Mouse (Mus musculus) myocyte (in vitro differentiated cells): ENCODE data around the gene Lamtor1. TPM values are rescaled to one million over a fixed set of nuclear protein-coding genes. Genes with fewer than 3 reads are reported as not detected.

Source experiments
- H3K27me3 ChIP-seq: one replicate; pipeline ENCODE4 v1.6.1; 2011; ENCODE audit not compliant: control insufficient read depth, insufficient read depth, insufficient read length
- H3K36me3 ChIP-seq: one replicate; pipeline ENCODE4 v1.6.1; 2011; ENCODE audit not compliant: control insufficient read depth, insufficient read depth
- H3K4me2 ChIP-seq: one replicate; pipeline ENCODE4 v1.6.1; 2011; ENCODE audit warnings: low read depth, control low read depth
- H3K4me3 ChIP-seq: one replicate; pipeline ENCODE4 v1.5.1; 2011; ENCODE audit warnings: mild to moderate bottlenecking, control low read depth, moderate library complexity
- H3K79me2 ChIP-seq: one replicate; pipeline ENCODE4 v1.6.1; 2011; ENCODE audit not compliant: control insufficient read depth, insufficient read depth
- H3ac ChIP-seq: one replicate; pipeline ENCODE4 v1.6.1; 2011; ENCODE audit not compliant: control insufficient read depth, insufficient read length
- CEBPB ChIP-seq: IDR thresholded peaks from 2 replicates; pipeline ENCODE4 v1.6.1; 2011; ENCODE audit warnings: mild to moderate bottlenecking, moderate library complexity; ENCODE audit not compliant: poor library complexity, insufficient read depth, severe bottlenecking
- E2F4 ChIP-seq: IDR thresholded peaks from one replicate; pipeline ENCODE4 v1.6.1; 2011; ENCODE audit warnings: mild to moderate bottlenecking, control low read depth, moderate library complexity; ENCODE audit not compliant: insufficient read depth
- MAX ChIP-seq: IDR thresholded peaks from one replicate; pipeline ENCODE4 v1.6.1; 2011; ENCODE audit warnings: low read depth, mild to moderate bottlenecking, control low read depth
- MYOD1 ChIP-seq, 3 experiments: IDR thresholded peaks; one replicate each; pipeline ENCODE4 v1.6.1; 2011; ENCODE audit warnings: control low read depth in 2 of 3, low read depth in 2 of 3, mild to moderate bottlenecking in 2 of 3, moderate library complexity in 1 of 3; ENCODE audit not compliant: insufficient read length in 2 of 3, control insufficient read depth in 1 of 3
- MYOG ChIP-seq, 3 experiments: IDR thresholded peaks; one replicate each; pipeline ENCODE4 v1.6.1; 2011; ENCODE audit warnings: control low read depth in 2 of 3, low read depth in 2 of 3, mild to moderate bottlenecking in 2 of 3; ENCODE audit not compliant: insufficient read length in 2 of 3, control insufficient read depth in 1 of 3, insufficient read depth in 1 of 3
- POLR2A ChIP-seq: IDR thresholded peaks from one replicate; pipeline ENCODE4 v1.6.1; 2011; ENCODE audit warnings: low read depth, mild to moderate bottlenecking, control low read depth, moderate library complexity; ENCODE audit not compliant: insufficient read length
- POLR2AphosphoS2 ChIP-seq: IDR thresholded peaks from one replicate; pipeline ENCODE4 v1.6.1; 2011; ENCODE audit warnings: low read depth, control low read depth; ENCODE audit not compliant: insufficient read length
- REST ChIP-seq: IDR thresholded peaks from one replicate; pipeline ENCODE4 v1.6.1; 2011; ENCODE audit warnings: mild to moderate bottlenecking, control low read depth, moderate library complexity; ENCODE audit not compliant: insufficient read depth, insufficient read length
- SRF ChIP-seq: IDR thresholded peaks from one replicate; pipeline ENCODE4 v1.6.1; 2011; ENCODE audit warnings: low read depth; ENCODE audit not compliant: control insufficient read depth, insufficient read length
- TCF12 ChIP-seq: IDR thresholded peaks from one replicate; pipeline ENCODE4 v1.6.1; 2011; ENCODE audit warnings: mild to moderate bottlenecking, control low read depth; ENCODE audit not compliant: poor library complexity, insufficient read depth, severe bottlenecking
- TCF3 ChIP-seq: IDR thresholded peaks from one replicate; pipeline ENCODE4 v1.6.1; 2011; ENCODE audit warnings: low read depth, control low read depth; ENCODE audit not compliant: insufficient read length
- USF1 ChIP-seq: IDR thresholded peaks from one replicate; pipeline ENCODE4 v1.6.1; 2011; ENCODE audit warnings: low read depth, mild to moderate bottlenecking, control low read depth, moderate library complexity
- polyA plus RNA-seq: library from polyadenylated mRNA; unstranded; fragments of >200 nt; fragmentation: generic; extraction: Trizol; gene quantifications from one replicate; pipeline ENCODE4 v1.2.1, GENCODE M21; 2012; ENCODE audit warnings: missing spikeins

The Lamtor1 gene
- 202 TPM for polyA plus RNA-seq

DNA sequence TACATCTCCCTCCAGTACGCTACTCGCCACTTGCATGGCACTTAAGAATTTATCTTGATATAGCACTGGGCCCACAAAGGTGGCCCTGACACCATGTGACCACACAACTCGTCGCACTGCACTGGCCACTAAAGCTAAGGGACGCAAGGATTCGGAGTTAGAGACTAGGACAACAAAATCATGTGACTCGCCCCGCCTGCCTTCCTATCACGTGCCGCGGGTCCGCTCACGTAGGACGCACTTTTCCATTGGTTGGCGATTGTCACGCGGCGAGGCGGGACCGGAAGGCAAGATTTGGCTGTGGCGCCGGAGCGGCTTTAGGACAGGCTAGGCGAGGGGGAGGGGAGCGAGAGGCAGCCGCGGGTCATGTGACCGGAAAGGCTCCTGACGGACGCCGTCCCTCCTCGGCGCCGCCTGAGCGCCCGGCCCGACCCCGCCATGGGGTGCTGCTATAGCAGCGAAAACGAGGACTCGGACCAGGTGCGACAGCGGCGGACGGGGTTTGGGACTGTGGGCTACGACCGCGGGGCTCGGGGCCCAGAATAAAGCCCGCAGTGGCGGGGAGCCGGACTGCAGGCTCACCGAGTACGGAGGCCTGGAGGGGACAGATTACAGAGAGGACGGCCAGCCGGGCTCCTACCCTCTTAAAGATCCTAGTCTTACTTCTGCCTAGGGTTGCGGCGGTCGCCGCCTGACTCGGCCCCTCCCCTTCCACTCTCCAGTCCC, at the start of gene Lamtor1:
Gene Lamtor1 (plus strand): TSS at position 344 of the 726 bp plus-strand sequence.
- TF ChIP-seq E2F4, result no peak
- no peak for TF ChIP-seq REST
- no peak for TF ChIP-seq MAX
- TF ChIP-seq POLR2A, result peak; percentile 83
- no peak for TF ChIP-seq TCF3
- no peak for TF ChIP-seq TCF12
- TF ChIP-seq CEBPB, result no peak
- TF ChIP-seq USF1, result peak; percentile 100
- TF ChIP-seq POLR2AphosphoS2, result peak; percentile 91
- TF ChIP-seq SRF, result peak; percentile 95
- peak in 1 of 3 experiments; percentile 3 for TF ChIP-seq MYOG (IDR thresholded peaks at IDR 0.05; ENCODE audit: control insufficient read depth in 1 of 3, insufficient read depth in 1 of 3, insufficient read length in 2 of 3, low read depth in 2 of 3)
- H3K4me2 ChIP-seq, result peak within 1 kb of the TSS; percentile 97

GRCm38 (mm10) chr7:101857094-101857493, 48.6 kb upstream of the Lamtor1 start, which contains the start of gene Folr2:
Gene Folr2, minus strand, starts transcription at chr7:101857194.
- H3K36me3 ChIP-seq, result no peaks in the 10 kb centered on the region
- no peak within 1 kb of the TSS for H3K4me2 ChIP-seq
- H3K4me3 ChIP-seq, result no peak within 1 kb of the TSS
- H3K79me2 ChIP-seq, result no peaks in the 10 kb centered on the region
- H3ac ChIP-seq, result no peak within 1 kb of the TSS
- TF ChIP-seq MYOG (IDR thresholded peaks at IDR 0.05; ENCODE audit: control insufficient read depth in 1 of 3, insufficient read depth in 1 of 3, insufficient read length in 2 of 3, low read depth in 2 of 3) (no peak), POLR2A (no peak)
- no peaks in the 10 kb centered on the region for H3K27me3 ChIP-seq

More for the DNA sequence above, at the start of gene Lamtor1:
- Histone ChIP-seq H3K4me3 (peak within 1 kb of the TSS; percentile 93), H3K36me3 (no peaks in the 10 kb centered on the region), H3K27me3 (no peaks in the 10 kb centered on the region), H3K79me2 (peaks cover 27% of the 10 kb centered on the region), H3ac (peak within 1 kb of the TSS; percentile 38)

- Histone ChIP-seq H3K27me3 (no peaks in the 10 kb centered on the region), H3K36me3 (no peaks in the 10 kb centered on the region), H3ac (no peak overlapping the region), H3K79me2 (no peaks in the 10 kb centered on the region), H3K4me3 (no peak overlapping the region), H3K4me2 (peak overlapping the region; percentile 32)
- TF ChIP-seq CEBPB (no peak), SRF (no peak)
These were observed 47.3 kb upstream of the Lamtor1 start for GRCm38 (mm10) chr7:101858362-101858761.

DNA sequence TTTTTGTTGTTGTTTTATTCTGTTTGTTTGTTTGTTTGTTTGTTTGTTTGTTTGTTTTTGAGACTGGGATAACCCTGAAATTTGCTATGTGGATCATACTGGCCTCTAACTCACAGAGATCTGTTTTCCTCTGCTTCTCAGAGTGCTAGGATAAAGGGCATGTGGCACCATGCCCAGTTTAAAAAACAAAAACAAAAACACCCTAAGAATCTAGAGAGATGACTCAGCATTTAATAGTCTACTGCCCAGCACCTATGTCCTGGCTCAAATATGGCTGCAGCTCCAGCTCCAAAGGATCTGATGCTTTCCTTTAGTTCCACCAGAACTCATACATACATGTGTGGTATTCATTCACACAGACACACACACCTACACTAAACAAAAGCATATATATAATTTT, 44.7 kb upstream of the Lamtor1 start:
- H3K27me3 ChIP-seq, result no peaks in the 10 kb centered on the region
- H3K79me2 ChIP-seq, result no peaks in the 10 kb centered on the region
- H3K36me3 ChIP-seq, result no peaks in the 10 kb centered on the region
- H3ac ChIP-seq, result no peak overlapping the region
- no peak overlapping the region for H3K4me3 ChIP-seq
- TF ChIP-seq CEBPB, result no peak
- TF ChIP-seq POLR2AphosphoS2, result no peak
- no peak for TF ChIP-seq TCF3
- TF ChIP-seq USF1, result no peak
- no peak overlapping the region for H3K4me2 ChIP-seq

GRCm38 (mm10) chr7:101862291-101862690, 43.4 kb upstream of the Lamtor1 start:
- no peak overlapping the region for H3ac ChIP-seq
- H3K79me2 ChIP-seq, result no peaks in the 10 kb centered on the region
- TF ChIP-seq REST (no peak), MYOD1 (IDR thresholded peaks at IDR 0.05; ENCODE audit: control insufficient read depth in 1 of 3, insufficient read length in 2 of 3, low read depth in 2 of 3) (no peak), CEBPB (no peak), E2F4 (no peak), POLR2AphosphoS2 (no peak), POLR2A (no peak), TCF12 (no peak), SRF (no peak), MAX (no peak), TCF3 (no peak), USF1 (no peak), MYOG (IDR thresholded peaks at IDR 0.05; ENCODE audit: control insufficient read depth in 1 of 3, insufficient read depth in 1 of 3, insufficient read length in 2 of 3, low read depth in 2 of 3) (no peak)
- no peak overlapping the region for H3K4me3 ChIP-seq
- no peaks in the 10 kb centered on the region for H3K27me3 ChIP-seq
- H3K4me2 ChIP-seq, result no peak overlapping the region
- no peaks in the 10 kb centered on the region for H3K36me3 ChIP-seq
